Mouse (Mus musculus): ENCODE results near the gene Fxyd5. TPM values are rescaled to one million over a fixed set of nuclear protein-coding genes. Genes with fewer than 3 reads are reported as not detected.

Gene Fxyd5
- polyA plus RNA-seq, 1 experiment from 2014 or later, result 10.2 TPM

DNA sequence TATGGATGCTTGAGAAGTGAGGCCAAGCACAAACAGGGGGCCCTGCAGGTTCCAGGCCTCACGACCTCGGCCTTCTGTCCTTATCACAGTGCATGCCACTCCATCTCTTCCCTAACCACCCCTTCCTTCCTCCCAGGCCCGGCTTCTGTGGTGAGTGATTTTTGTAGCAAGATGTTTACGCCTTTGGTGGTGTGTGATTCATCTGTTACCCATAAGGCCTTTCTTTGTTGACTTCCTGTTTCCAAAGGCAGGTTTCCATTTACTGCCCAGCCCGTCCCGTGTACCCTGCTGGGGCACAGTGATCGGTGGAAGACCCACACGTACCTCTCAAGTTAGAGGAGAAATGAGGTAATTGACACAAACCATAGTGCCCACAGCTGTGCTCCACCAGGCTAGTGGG is 39.6 kb downstream of the Fxyd5 start:
- no peak overlapping the region for H3K27ac ChIP-seq (ENCODE audit: low read depth, low read length)
- no peak overlapping the region for H3K9ac ChIP-seq (ENCODE audit: low read length)
- DNase-seq (ENCODE audit: low spot score) (no peak), ATAC-seq (replicated peaks; ENCODE audit: low FRiP score) (no peak)
- H3K4me1 ChIP-seq (replicated peaks; ENCODE audit: control insufficient read depth, insufficient read depth, low read length), result no peaks in the 10 kb centered on the region
- no peaks in the 10 kb centered on the region for H3K27me3 ChIP-seq (ENCODE audit: control insufficient read depth, insufficient read depth, low read length)
- no peak overlapping the region for H3K4me2 ChIP-seq (ENCODE audit: low read depth, low read length, severe bottlenecking)
- WGBS, result 86% methylated on average over 8 of the region's 8 CpGs
- H3K36me3 ChIP-seq (ENCODE audit: control insufficient read depth, insufficient read depth, low read length), result no peaks in the 10 kb centered on the region
- H3K9me3 ChIP-seq (ENCODE audit: control insufficient read depth, low read length), result no peaks in the 10 kb centered on the region
- no peak overlapping the region for H3K4me3 ChIP-seq (ENCODE audit: low read depth, low read length)

DNA sequence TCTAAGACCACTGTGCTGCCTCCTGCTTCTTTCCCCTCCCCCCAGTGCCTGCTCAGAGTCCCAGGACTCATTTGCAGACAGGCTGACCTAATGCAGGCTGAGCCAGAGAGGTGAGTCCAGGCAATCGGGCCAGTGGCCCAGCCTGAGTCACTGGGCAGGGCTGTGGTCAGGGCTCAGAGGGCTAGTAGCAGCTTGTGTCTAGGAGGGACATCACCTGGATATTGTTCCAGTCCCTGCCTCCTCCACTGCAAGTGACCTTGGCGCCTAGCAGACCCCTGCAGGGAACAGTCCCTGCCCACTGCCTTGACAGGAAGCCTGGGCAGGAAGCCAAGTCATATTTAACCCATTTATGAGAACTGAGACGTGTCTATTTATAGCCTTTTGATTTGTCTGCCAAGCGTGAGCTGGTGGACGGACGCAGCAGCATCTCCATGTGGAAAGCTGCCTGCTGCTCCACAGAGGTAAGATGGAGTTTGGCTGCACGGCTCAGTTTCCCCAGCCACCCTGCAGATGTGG is 41.7 kb downstream of the Fxyd5 start:
- ATAC-seq (replicated peaks; ENCODE audit: low FRiP score) (no peak), DNase-seq (ENCODE audit: low spot score) (no peak)
- 61% methylated on average over 7 of the region's 7 CpGs for WGBS
- Histone ChIP-seq H3K4me1 (replicated peaks; ENCODE audit: control insufficient read depth, insufficient read depth, low read length) (no peaks in the 10 kb centered on the region), H3K27ac (ENCODE audit: low read depth, low read length) (no peak overlapping the region), H3K9me3 (ENCODE audit: control insufficient read depth, low read length) (peaks cover 2% of the 10 kb centered on the region; the same call in 1 of the 2 replicates), H3K36me3 (ENCODE audit: control insufficient read depth, insufficient read depth, low read length) (no peaks in the 10 kb centered on the region), H3K4me2 (ENCODE audit: low read depth, low read length, severe bottlenecking) (no peak overlapping the region), H3K9ac (ENCODE audit: low read length) (no peak overlapping the region), H3K27me3 (ENCODE audit: control insufficient read depth, insufficient read depth, low read length) (no peaks in the 10 kb centered on the region), H3K4me3 (ENCODE audit: low read depth, low read length) (no peak overlapping the region)

DNA sequence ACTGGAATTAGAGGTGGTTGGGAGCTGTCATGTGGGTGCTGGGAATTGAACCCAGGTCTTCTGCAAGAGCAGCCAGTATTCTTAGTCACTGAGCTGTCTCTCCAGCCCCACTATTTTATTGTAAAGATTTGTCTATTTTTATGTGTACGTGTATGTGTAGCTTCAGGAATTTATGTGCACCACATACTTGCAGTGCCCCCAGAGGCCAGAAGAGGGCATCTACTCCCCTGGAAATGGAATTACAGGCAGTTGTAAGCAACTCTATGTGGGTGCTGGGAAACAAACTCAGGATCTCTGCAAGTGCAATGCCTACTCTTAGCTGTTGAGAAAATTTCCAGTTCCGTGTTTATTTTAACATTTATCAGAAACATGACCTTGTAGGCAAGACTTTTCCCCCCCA is 45.8 kb downstream of the Fxyd5 start:
- Histone ChIP-seq H3K4me1 (replicated peaks; ENCODE audit: control insufficient read depth, insufficient read depth, low read length) (no peaks in the 10 kb centered on the region), H3K9ac (ENCODE audit: low read length) (no peak overlapping the region), H3K4me3 (ENCODE audit: low read depth, low read length) (no peak overlapping the region), H3K27ac (ENCODE audit: low read depth, low read length) (no peak overlapping the region), H3K9me3 (ENCODE audit: control insufficient read depth, low read length) (peaks cover 2% of the 10 kb centered on the region; the same call in 1 of the 2 replicates), H3K27me3 (ENCODE audit: control insufficient read depth, insufficient read depth, low read length) (no peaks in the 10 kb centered on the region), H3K36me3 (ENCODE audit: control insufficient read depth, insufficient read depth, low read length) (no peaks in the 10 kb centered on the region), H3K4me2 (ENCODE audit: low read depth, low read length, severe bottlenecking) (no peak overlapping the region)
- ATAC-seq (replicated peaks; ENCODE audit: low FRiP score) (no peak), DNase-seq (ENCODE audit: low spot score) (no peak)
- 89% methylated on average over 2 of the region's 2 CpGs for WGBS

DNA sequence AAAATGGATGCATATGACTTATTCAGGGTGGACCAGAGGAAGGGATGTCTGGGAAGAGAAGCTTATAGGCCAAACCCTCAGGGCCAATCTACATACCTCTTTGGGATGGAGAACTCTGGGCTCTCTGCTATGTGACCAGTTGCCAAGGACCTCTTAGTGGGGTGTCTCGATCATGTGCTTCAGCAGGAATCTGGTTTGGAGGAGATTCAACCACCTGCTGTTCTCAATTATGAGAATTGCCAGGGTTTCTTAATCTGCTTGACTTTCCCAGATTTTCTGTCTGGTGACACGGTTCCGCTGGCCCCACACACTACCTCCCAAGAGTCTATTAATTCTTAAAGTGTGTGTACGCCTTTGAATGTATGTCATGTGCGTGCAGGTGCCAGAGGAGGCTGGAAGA is 48.3 kb downstream of the Fxyd5 start:
- DNase-seq (ENCODE audit: low spot score), result no peak
- H3K4me2 ChIP-seq (ENCODE audit: low read depth, low read length, severe bottlenecking), result no peak overlapping the region
- H3K36me3 ChIP-seq (ENCODE audit: control insufficient read depth, insufficient read depth, low read length), result no peaks in the 10 kb centered on the region
- H3K9ac ChIP-seq (ENCODE audit: low read length), result no peak overlapping the region
- ATAC-seq (replicated peaks; ENCODE audit: low FRiP score), result no peak
- no peaks in the 10 kb centered on the region for H3K4me1 ChIP-seq (replicated peaks; ENCODE audit: control insufficient read depth, insufficient read depth, low read length)
- no peak overlapping the region for H3K27ac ChIP-seq (ENCODE audit: low read depth, low read length)
- no peaks in the 10 kb centered on the region for H3K27me3 ChIP-seq (ENCODE audit: control insufficient read depth, insufficient read depth, low read length)
- H3K9me3 ChIP-seq (ENCODE audit: control insufficient read depth, low read length), result peaks cover 2% of the 10 kb centered on the region; the same call in 1 of the 2 replicates
- H3K4me3 ChIP-seq (ENCODE audit: low read depth, low read length), result no peak overlapping the region
- 83% methylated on average over 5 of the region's 5 CpGs for WGBS

DNA sequence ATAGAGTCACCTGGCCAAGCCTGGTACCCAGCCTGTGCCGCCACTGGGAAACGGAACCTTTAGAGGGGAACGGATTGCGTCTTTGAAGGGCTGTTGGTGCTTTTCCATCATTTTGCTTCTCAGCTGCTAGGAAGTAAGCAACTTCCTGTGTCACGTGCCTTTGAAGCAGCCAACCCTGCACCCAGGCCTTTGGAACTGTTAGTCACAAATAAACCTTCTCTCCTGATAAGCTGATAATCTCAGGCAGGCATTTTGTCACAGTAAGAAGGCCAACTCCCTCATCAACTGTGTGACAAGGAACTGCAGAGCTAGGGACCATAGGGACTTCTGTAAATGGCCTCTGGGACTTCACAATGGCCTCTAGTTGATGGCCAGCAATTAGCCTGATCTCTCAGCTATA is 50.1 kb downstream of the Fxyd5 start:
- DNase-seq (ENCODE audit: low spot score) (no peak), ATAC-seq (replicated peaks; ENCODE audit: low FRiP score) (no peak)
- H3K9ac ChIP-seq (ENCODE audit: low read length), result no peak overlapping the region
- no peak overlapping the region for H3K27ac ChIP-seq (ENCODE audit: low read depth, low read length)
- H3K9me3 ChIP-seq (ENCODE audit: control insufficient read depth, low read length), result peaks cover 2% of the 10 kb centered on the region; the same call in 1 of the 2 replicates
- WGBS, result 83% methylated on average over 5 of the region's 5 CpGs
- H3K27me3 ChIP-seq (ENCODE audit: control insufficient read depth, insufficient read depth, low read length), result no peaks in the 10 kb centered on the region
- no peak overlapping the region for H3K4me3 ChIP-seq (ENCODE audit: low read depth, low read length)
- no peaks in the 10 kb centered on the region for H3K4me1 ChIP-seq (replicated peaks; ENCODE audit: control insufficient read depth, insufficient read depth, low read length)
- H3K36me3 ChIP-seq (ENCODE audit: control insufficient read depth, insufficient read depth, low read length), result no peaks in the 10 kb centered on the region
- H3K4me2 ChIP-seq (ENCODE audit: low read depth, low read length, severe bottlenecking), result no peak overlapping the region

DNA sequence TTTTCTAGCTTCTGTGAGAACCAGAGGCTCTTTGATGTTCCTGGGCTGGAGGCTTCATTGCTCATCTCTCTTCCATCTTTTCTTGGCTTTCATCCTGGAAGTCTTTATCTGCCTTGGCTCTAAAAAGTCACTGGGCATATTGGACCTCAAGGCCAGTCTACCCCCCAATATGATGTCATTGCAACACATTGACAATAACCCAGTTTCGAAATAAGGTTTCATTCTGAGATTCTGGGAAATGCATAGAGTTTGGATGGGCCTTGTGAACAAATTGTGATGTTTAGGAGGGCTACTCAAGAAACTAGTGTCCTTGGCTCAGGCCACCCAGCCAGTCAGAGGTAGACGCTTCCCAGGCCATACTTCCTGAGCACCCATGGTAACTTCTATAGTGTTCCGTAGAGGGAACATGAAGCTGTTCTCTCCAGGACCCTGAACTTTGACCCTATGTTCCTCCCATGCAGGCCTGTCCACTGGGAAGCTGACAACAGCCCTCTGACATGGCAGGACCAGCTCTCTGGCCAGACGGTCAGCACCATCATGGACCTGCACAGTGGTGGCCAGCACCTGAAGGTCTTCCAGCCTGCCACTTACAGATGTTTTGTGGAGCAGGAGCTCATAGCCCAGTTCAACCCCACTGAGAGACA is 53.6 kb downstream of the Fxyd5 start:
- Histone ChIP-seq H3K27me3 (ENCODE audit: control insufficient read depth, insufficient read depth, low read length) (no peaks in the 10 kb centered on the region), H3K4me1 (replicated peaks; ENCODE audit: control insufficient read depth, insufficient read depth, low read length) (no peaks in the 10 kb centered on the region), H3K9ac (ENCODE audit: low read length) (no peak overlapping the region), H3K27ac (ENCODE audit: low read depth, low read length) (no peak overlapping the region), H3K4me3 (ENCODE audit: low read depth, low read length) (no peak overlapping the region), H3K9me3 (ENCODE audit: control insufficient read depth, low read length) (no peaks in the 10 kb centered on the region), H3K4me2 (ENCODE audit: low read depth, low read length, severe bottlenecking) (no peak overlapping the region), H3K36me3 (ENCODE audit: control insufficient read depth, insufficient read depth, low read length) (no peaks in the 10 kb centered on the region)
- WGBS, result 85% methylated on average over 4 of the region's 4 CpGs
- ATAC-seq (replicated peaks; ENCODE audit: low FRiP score), result no peak
- no peak for DNase-seq (ENCODE audit: low spot score)

DNA sequence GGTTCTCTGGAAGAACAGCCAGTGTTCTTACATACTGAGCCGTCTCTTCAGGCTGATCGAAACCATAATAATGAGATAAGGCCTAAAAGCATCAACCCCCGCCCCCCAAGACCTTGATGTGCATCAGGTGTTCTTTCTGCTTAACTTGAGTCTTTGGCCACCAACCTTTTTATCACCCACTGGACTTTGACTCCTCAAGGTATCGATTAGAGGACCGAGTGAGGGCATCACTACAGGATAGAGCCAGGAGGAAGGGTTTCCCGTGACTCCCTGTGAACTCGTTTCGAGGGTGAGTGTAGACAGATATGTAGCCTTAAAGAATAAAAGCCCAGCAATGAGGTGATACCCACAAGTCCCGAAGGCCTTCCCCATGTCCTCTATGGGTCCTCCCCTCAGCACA is 56.9 kb downstream of the Fxyd5 start:
- Histone ChIP-seq H3K4me3 (ENCODE audit: low read depth, low read length) (no peak overlapping the region), H3K9me3 (ENCODE audit: control insufficient read depth, low read length) (no peaks in the 10 kb centered on the region), H3K4me1 (replicated peaks; ENCODE audit: control insufficient read depth, insufficient read depth, low read length) (no peaks in the 10 kb centered on the region), H3K9ac (ENCODE audit: low read length) (no peak overlapping the region), H3K27ac (ENCODE audit: low read depth, low read length) (no peak overlapping the region), H3K4me2 (ENCODE audit: low read depth, low read length, severe bottlenecking) (no peak overlapping the region), H3K36me3 (ENCODE audit: control insufficient read depth, insufficient read depth, low read length) (no peaks in the 10 kb centered on the region), H3K27me3 (ENCODE audit: control insufficient read depth, insufficient read depth, low read length) (no peaks in the 10 kb centered on the region)
- WGBS, result 85% methylated on average over 9 of the region's 9 CpGs
- DNase-seq (ENCODE audit: low spot score) (no peak), ATAC-seq (replicated peaks; ENCODE audit: low FRiP score) (no peak)

Small RNA genes lying within 50 kb of the gene (microRNA-seq; reads per million reads assigned to microRNA genes)
- not detected for gene Mir7050 (ENCODE audit: insufficient number of aligned reads)

Other genes starting within 250 kb of the Fxyd5 start
- gene Ffar2, start 218.7 kb downstream of the Fxyd5 start, polyA plus RNA-seq (2014; fragmentation: Nextera tagmentation; extraction: Ambion mirVana), result not detected in 2 replicates
- not detected in 2 replicates for gene Ffar3, start 186.3 kb downstream of the Fxyd5 start, polyA plus RNA-seq (2014; fragmentation: Nextera tagmentation; extraction: Ambion mirVana)
- not detected in 2 replicates for gene Ffar1, start 180.9 kb downstream of the Fxyd5 start, polyA plus RNA-seq (2014; fragmentation: Nextera tagmentation; extraction: Ambion mirVana)
- gene Cd22, start 162.1 kb downstream of the Fxyd5 start, polyA plus RNA-seq (2014; fragmentation: Nextera tagmentation; extraction: Ambion mirVana), result not detected in 2 replicates
- gene Mag, start 127.6 kb downstream of the Fxyd5 start, polyA plus RNA-seq (2014; fragmentation: Nextera tagmentation; extraction: Ambion mirVana), result 0.11 and 0.20 TPM in 2 replicates
- not detected in 2 replicates for gene Hamp2, start 117.8 kb downstream of the Fxyd5 start, polyA plus RNA-seq (2014; fragmentation: Nextera tagmentation; extraction: Ambion mirVana)
- gene Hamp, start 98.4 kb downstream of the Fxyd5 start, polyA plus RNA-seq (2014; fragmentation: Nextera tagmentation; extraction: Ambion mirVana), result not detected in 2 replicates
- 28.4 and 29.3 TPM in 2 replicates for gene Usf2, start 85.7 kb downstream of the Fxyd5 start, polyA plus RNA-seq (2014; fragmentation: Nextera tagmentation; extraction: Ambion mirVana)
- gene Lsr, start 69.0 kb downstream of the Fxyd5 start, polyA plus RNA-seq (2014; fragmentation: Nextera tagmentation; extraction: Ambion mirVana), result 30.8 and 32.5 TPM in 2 replicates
- gene Fam187b, start 68.7 kb downstream of the Fxyd5 start, polyA plus RNA-seq (2014; fragmentation: Nextera tagmentation; extraction: Ambion mirVana), result 0.81 and 1.3 TPM in 2 replicates
- 4.1 and 4.9 TPM in 2 replicates for gene Fxyd7, start 9.0 kb upstream of the Fxyd5 start, polyA plus RNA-seq (2014; fragmentation: Nextera tagmentation; extraction: Ambion mirVana)
- gene Fxyd1, start 14.7 kb upstream of the Fxyd5 start, polyA plus RNA-seq (2014; fragmentation: Nextera tagmentation; extraction: Ambion mirVana), result 2.9 and 4.0 TPM in 2 replicates
- 0.36 and 0.44 TPM in 2 replicates for gene Lgi4, start 16.9 kb upstream of the Fxyd5 start, polyA plus RNA-seq (2014; fragmentation: Nextera tagmentation; extraction: Ambion mirVana)
- 2.0 and 3.3 TPM in 2 replicates for gene Fxyd3, start 34.2 kb upstream of the Fxyd5 start, polyA plus RNA-seq (2014; fragmentation: Nextera tagmentation; extraction: Ambion mirVana)
- 0.29 and 0.39 TPM in 2 replicates for gene Hpn, start 72.8 kb upstream of the Fxyd5 start, polyA plus RNA-seq (2014; fragmentation: Nextera tagmentation; extraction: Ambion mirVana)
- gene Scn1b, start 84.5 kb upstream of the Fxyd5 start, polyA plus RNA-seq (2014; fragmentation: Nextera tagmentation; extraction: Ambion mirVana), result 0.84 and 1.2 TPM in 2 replicates
- 133 and 135 TPM in 2 replicates for gene Gramd1a, start 113.4 kb upstream of the Fxyd5 start, polyA plus RNA-seq (2014; fragmentation: Nextera tagmentation; extraction: Ambion mirVana)
- gene Scgb2b2, start 248.0 kb upstream of the Fxyd5 start, polyA plus RNA-seq (2014; fragmentation: Nextera tagmentation; extraction: Ambion mirVana), result not detected in 2 replicates
- not detected in 2 replicates for gene Scgb1b2, start 249.3 kb upstream of the Fxyd5 start, polyA plus RNA-seq (2014; fragmentation: Nextera tagmentation; extraction: Ambion mirVana)

All from forebrain, embryonic 11.5 days (tissue).